Mouse (Mus musculus) lung, postnatal 14 days (tissue): ENCODE measurements around the gene Coro1a.
A peak's percentile ranks its signal among the peaks of the same experiment; 100 is the strongest.
"Not testable (repeated sequence)": the region's sequence is repeated elsewhere in the genome, so short reads cannot be mapped to it uniquely, and the experiment has no call there.

Source experiments
- DNase-seq: peaks from one replicate; pipeline ENCODE4 v3.0.0; 2021

The Coro1a gene

GRCm38 (mm10) chr7:126707442-126708174 is at the start of gene Coro1a:
Coro1a (minus strand) TSS chr7:126707787.
- no peak for DNase-seq

DNA sequence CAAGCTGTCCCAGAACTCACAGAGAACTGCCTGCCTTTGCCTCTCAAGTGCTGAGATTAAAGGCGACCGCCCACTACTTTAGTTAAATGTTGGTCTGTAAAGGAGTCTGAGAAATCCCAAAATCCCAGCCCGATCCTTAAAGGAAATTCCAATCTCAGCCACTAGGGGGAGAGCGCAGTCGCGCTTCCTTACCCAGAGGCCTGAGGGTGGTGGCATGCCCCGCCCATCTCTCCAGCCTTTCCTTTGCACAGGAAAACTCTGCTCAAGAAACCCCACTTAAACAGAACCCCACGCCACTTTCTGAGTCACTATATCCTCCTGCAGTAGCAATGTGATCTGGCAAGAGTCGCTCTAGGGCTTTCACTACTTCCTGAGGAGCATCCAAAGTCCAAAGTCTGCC is 47.3 kb upstream of the Coro1a start:
- DNase-seq = peak; percentile 86

GRCm38 (mm10) chr7:126749582-126750343 is 42.2 kb upstream of the Coro1a start:
- no peak for DNase-seq

DNA sequence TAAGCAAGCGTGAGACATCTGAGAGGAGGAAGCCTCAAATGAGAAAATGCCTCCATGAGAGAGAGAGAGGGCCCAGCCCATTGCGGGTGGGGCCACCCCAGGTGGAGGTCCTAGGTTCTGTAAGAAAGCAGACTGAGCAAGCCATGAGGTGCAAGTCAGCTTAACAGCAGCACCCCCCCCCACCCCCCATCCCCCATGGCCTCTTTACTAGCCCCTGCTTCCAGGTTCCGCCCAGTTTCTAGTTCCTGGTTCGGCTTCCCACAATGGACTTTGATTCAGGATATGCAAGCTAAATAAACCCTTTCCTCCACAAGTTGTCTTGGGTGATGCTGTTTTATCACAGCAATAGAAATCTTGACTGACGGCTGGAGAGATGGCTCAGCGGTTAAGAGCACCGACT is 41.2 kb upstream of the Coro1a start:
- no peak for DNase-seq

DNA sequence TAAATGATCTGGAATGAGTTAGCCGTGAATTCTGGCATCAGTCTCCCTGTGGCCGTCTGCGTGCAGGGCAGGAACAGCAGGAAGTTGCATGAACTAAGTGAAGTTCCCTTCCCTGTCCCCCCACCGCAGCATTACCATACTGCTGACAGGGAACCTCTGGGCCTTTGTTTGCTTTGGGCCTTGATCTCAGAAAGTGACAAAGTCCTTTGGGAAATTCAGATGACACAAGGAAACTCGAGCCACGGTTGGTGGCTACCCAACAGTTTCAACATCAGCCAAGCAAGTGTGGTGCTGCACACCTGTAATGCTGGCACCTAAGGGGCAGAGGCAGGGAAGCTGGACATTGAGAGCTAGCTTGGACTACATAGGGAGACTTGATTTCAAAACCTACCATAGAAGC is 39.2 kb upstream of the Coro1a start:
- DNase-seq = no peak

GRCm38 (mm10) chr7:126746066-126746465 is 38.5 kb upstream of the Coro1a start:
- DNase-seq = no peak

GRCm38 (mm10) chr7:126741964-126742482 is 34.4 kb upstream of the Coro1a start:
- DNase-seq = no peak

GRCm38 (mm10) chr7:126741452-126741851 is 33.9 kb upstream of the Coro1a start:
- DNase-seq = no peak

DNA sequence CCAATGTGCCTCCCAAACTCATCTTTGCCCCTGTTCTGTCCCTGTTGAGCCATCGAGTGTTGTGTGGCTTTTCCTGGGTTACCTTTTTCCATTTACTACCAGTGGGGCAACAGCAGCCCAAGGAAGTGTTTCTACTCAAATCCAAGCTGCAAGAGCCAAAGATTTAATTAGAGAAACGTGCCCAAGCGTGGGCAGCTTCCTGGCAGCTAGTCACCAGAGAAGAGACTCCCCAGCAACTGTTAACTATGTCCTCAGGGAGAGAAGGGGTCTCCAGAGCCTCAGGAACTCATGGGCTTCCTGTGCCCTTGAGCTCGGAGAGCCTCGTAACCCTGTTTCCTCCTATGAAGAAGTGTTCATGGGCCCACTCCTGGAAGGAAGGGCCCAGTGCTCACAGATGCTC is 33.4 kb upstream of the Coro1a start:
- no peak for DNase-seq

DNA sequence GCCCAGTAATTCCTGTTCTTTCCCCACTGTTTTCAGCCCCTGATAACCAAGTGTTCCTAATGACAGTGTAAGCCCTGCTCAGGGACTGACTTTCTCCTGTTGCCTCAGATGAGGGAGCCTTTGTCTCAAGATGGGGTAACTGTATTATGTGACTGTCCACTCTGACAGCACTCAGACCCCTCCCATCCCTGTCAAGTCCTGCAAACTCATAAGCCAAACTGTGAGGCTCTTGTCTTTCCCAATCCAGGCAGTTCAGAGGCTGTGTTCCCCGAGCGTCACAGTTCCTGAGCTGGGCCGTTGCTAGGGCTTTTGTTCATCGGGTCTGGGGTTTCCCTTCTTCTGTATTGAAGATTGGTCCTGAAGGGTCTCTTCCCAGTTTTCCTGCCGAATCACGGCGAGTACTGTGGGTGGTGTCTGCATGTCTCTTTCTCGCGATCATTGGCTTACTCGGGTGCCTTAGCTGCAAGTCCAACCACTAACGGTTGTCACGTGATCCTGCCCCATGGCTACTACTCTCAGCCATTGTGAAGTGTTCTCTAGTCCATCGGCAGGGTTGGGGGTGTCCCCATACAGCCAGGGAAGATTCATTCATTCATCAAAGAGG is 32.6 kb upstream of the Coro1a start:
- no peak for DNase-seq

DNA sequence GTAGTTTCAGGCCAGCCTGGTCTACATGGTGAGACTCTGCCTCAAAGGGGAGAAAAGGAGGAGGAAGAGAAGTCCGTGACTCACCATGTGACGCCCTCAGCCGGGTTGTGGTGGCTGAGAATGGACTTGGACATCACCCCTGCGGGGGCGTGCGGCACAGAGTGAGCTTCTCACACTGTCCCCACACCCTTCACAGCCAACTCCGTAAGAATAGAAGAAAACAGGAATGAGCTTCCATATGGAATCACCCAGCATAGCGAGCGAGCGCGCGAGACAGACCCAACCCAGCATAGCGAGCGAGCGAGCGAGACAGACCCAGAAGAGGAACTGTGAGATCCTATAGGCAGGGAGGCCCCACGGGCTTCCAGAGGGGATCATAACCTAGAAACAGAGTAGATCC is 32.0 kb upstream of the Coro1a start:
- DNase-seq = no peak

DNA sequence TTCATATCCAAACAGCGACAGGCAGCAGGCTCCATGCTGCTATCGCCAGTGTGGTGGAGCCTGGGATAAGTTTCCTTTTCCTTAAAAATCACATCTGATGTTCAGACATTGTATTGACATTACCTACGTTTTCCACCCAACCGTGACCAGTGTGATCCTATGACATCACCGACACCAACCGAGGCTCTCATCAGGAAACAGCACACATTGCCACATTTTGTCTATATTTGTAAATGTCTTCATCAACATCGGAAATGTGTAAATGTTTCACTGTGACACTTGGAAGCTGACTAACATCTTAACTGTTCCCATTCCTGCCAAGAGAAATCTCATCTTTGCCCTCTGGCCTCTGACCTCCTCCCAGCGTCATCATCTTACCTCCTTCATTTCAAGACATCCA is 28.5 kb upstream of the Coro1a start:
- no peak for DNase-seq

GRCm38 (mm10) chr7:126730256-126730789 is 22.7 kb upstream of the Coro1a start:
- not testable (repeated sequence) for DNase-seq

- DNase-seq = no peak
Measured at GRCm38 (mm10) chr7:126725667-126726066, 18.1 kb upstream of the Coro1a start.

GRCm38 (mm10) chr7:126725077-126725476 is 17.5 kb upstream of the Coro1a start:
- no peak for DNase-seq

- DNase-seq = no peak
Measured at GRCm38 (mm10) chr7:126721635-126722034, 14.0 kb upstream of the Coro1a start.

DNA sequence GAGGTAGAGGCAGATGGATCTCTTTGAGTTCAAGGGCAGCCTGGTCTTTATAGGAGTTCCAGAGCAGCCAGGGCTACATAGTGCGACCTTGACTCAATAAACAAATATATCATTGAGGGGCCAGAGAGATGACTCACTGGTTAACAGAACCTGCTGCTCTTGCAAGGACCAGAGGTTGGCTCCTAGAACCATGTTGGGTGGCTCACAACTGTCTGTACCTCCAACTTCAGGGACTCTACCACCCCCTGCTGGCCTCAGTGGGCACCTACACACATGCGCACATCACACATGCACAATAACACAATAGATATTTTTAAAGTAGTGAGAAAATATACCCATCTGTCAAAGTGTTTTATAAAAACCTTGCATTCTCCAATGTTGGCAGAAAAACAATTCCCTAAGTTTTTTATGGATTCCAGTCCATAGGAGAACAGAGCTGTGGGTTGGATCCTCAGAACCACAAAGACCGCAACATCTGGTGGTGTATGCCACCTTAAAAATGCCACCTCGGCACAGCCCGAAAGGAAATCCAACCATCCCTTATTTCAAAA is 11.3 kb upstream of the Coro1a start:
- DNase-seq = no peak

DNA sequence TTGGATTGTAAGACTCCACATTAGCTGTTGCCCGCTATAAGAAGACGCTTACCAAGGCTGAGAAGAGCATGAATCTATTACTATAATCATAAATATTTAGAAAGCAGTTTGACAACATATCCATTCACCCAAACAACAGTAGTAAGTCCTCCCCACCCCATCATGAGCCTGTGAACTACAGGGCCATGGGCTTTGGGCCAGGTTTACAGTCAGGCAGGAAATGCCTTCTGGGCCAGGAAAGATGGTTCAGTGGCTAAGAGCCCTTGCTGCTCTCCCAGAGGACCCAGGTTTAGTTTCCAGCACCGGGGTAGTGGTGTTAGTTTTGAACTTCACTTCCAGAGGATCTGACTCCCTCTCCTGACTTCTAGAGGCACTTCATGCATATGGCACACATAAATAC is 10.0 kb upstream of the Coro1a start:
- no peak for DNase-seq

GRCm38 (mm10) chr7:126715679-126716078 is 8.1 kb upstream of the Coro1a start:
- DNase-seq = no peak

DNA sequence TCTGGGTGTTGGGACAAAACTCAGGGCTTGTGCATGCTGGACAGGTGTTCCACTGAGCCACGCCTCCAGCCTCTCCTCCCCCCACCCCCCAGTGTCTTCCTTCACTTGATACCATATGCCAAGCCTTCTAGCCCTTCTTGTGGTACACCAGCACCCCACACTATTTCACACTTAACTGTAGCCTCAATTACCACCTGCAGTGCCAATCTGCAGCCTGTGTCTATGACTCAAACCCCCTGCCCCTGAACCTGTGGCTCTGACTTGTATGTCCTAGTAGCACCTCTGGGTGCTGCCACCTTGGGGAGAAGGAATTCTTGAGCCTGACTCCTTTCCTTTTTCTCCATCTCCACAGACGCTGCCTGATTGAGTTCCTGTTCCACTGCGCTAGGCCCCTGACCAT is 4.3 kb upstream of the Coro1a start:
- DNase-seq = no peak

GRCm38 (mm10) chr7:126710266-126710665 is 2.7 kb upstream of the Coro1a start:
- DNase-seq = no peak

DNA sequence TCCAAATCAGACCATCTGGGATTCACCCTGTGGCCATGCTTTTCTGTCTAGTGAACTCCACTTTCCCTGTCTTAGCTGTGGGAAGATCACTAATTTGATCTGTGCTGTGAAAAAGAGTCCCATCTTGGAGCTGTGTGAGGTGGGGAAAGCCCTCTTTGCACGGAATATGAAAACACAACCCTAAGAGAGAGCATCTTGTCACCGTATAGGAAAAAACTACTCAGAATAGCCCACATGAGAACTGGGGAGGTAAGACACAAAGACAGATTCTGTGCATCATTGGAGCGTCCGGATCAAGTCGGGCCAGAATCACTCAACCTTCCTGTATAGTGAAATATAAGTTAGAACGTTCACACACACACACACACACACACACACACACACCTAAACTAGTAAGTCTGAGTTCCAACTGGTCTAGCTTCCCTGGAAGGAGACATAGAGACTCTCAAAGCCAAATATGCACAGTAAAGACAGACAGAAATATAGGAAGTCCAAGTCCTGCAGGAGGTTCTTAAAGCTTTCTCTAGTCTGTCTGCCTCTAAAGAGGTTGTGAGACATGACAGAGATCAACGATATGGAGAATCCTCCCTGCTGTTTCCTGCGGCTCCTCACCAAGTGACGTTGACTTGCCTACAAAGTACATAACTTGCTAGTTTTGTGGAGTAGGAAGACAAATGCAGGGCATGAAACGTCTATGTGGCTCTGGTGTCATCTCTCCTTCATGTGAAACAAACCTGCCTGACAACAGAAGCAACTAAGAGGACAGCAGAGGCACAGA is 777 bp upstream of the Coro1a start:
- DNase-seq = no peak
